Comparison of ENCODE assay signal across 13 mouse cellular contexts in the genomic region with DNA sequence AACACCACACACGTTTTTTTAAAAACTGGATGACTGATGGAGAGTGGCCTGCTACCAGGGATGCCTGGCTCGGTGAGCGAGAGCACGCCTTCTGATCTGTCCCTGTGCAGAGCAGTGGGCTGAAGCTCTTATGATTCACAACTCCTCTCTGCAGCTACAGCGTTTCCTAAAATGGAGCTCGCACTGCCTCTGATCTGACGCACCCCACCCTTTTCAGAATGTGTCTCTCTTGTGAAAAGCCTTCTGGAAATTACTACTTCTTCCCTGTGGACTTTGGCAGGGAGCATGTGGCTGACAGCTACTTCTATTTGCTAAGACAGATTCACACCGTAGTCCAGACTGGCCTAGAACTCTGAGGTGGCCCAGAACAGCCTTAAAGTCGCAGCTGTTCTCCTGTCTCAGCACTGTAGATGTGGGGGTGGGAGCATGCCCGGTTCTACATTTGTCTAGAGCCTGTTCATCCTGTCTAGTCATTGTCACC. TPM values are rescaled to one million over a fixed set of nuclear protein-coding genes. Genes with fewer than 3 reads are reported as not detected.
DNase-seq lines count a peak whose midpoint lies in the region; ATAC-seq and TF ChIP-seq lines count a peak whose summit lies in the region.
"Had no signal": no experiment of that assay in that cellular context is flagged by ENCODE, and none has a peak within 500 bp of the region (broad histone marks: within the 10 kb centered on the region; RNA-seq: fewer than 3 reads in every experiment).

No protein-coding gene starts in this region.

- H3K4me3 ChIP-seq in megakaryocyte, embryonic 14.5 days (replicated peaks): peak overlapping the region; percentile 33
- H3K4me3 ChIP-seq in intestine, postnatal 0 days (ENCODE audit: low read depth, low read length): no peak overlapping the region
- no peak overlapping the region for H3K4me3 ChIP-seq in hindbrain, postnatal 0 days (ENCODE audit: low read length)
- no peak overlapping the region for H3K4me3 ChIP-seq in hindbrain, embryonic 10.5 days
- H3K4me3 ChIP-seq: hindbrain, embryonic 13.5 days; liver, embryonic 15.5 days; midbrain, embryonic 13.5 days had no signal

- no peak overlapping the region for H3K9ac ChIP-seq in intestine, postnatal 0 days (ENCODE audit: low read depth, low read length)
- H3K9ac ChIP-seq in hindbrain, postnatal 0 days (replicated peaks; ENCODE audit: low read length): no peak overlapping the region
- H3K9ac ChIP-seq: hindbrain, embryonic 13.5 days; liver, embryonic 15.5 days; midbrain, embryonic 13.5 days had no signal

- WGBS in intestine, postnatal 0 days: 39% methylated on average over 10 of the region's 10 CpGs
- 70% methylated on average over 10 of the region's 10 CpGs for WGBS in hindbrain, postnatal 0 days
- 77% methylated on average over 10 of the region's 10 CpGs for WGBS in hindbrain, embryonic 10.5 days

- H3K9me3 ChIP-seq in megakaryocyte, embryonic 14.5 days: peaks cover 2% of the 10 kb centered on the region; the same call in 1 of the 2 replicates
- H3K9me3 ChIP-seq in intestine, postnatal 0 days (ENCODE audit: control insufficient read depth): no peaks in the 10 kb centered on the region
- H3K9me3 ChIP-seq in hindbrain, postnatal 0 days (ENCODE audit: low read length): no peaks in the 10 kb centered on the region
- no peaks in the 10 kb centered on the region for H3K9me3 ChIP-seq in hindbrain, embryonic 10.5 days
- H3K9me3 ChIP-seq: hindbrain, embryonic 13.5 days; liver, embryonic 15.5 days; midbrain, embryonic 13.5 days had no signal

- peak; percentile 64 to 70 for DNase-seq in right cerebral cortex, adult 2 months (ENCODE audit: low spot score in 2 of 2)
- peak; percentile 15 for DNase-seq in yolk sac, embryonic 10.5 days (ENCODE audit: low spot score)
- no peak for DNase-seq in hindbrain, postnatal 0 days (ENCODE audit: low spot score)
- DNase-seq in cerebellum, postnatal 25 days: no peak
- no peak for DNase-seq in hindbrain, embryonic 10.5 days (ENCODE audit: low spot score)
- DNase-seq: heart, adult 18-20 months had no signal

- no peak for ATAC-seq in megakaryocyte, adult 5-6 weeks (ENCODE audit: poor library complexity, severe bottlenecking)
- peak; percentile 31; the same call in 1 of the 2 replicates for ATAC-seq in intestine, postnatal 0 days
- no peak for ATAC-seq in hindbrain, postnatal 0 days
- ATAC-seq: forebrain, embryonic 14.5 days; midbrain, embryonic 13.5 days had no signal

- H3K36me3 ChIP-seq in megakaryocyte, embryonic 14.5 days (replicated peaks; ENCODE audit: low read length): peaks cover 22% of the 10 kb centered on the region
- H3K36me3 ChIP-seq in intestine, postnatal 0 days (ENCODE audit: control insufficient read depth, insufficient read depth): no peaks in the 10 kb centered on the region
- H3K36me3 ChIP-seq in hindbrain, postnatal 0 days (ENCODE audit: insufficient read depth, low read length): no peaks in the 10 kb centered on the region
- no peaks in the 10 kb centered on the region for H3K36me3 ChIP-seq in hindbrain, embryonic 10.5 days
- H3K36me3 ChIP-seq: hindbrain, embryonic 13.5 days; liver, embryonic 15.5 days; midbrain, embryonic 13.5 days had no signal

- H3K4me2 ChIP-seq in intestine, postnatal 0 days (replicated peaks; ENCODE audit: low read depth): no peak overlapping the region
- no peak overlapping the region for H3K4me2 ChIP-seq in hindbrain, postnatal 0 days (ENCODE audit: low read depth, low read length)
- H3K4me2 ChIP-seq: hindbrain, embryonic 13.5 days; liver, embryonic 15.5 days; midbrain, embryonic 13.5 days had no signal

- H3K27me3 ChIP-seq in megakaryocyte, embryonic 14.5 days (replicated peaks): no peaks in the 10 kb centered on the region
- H3K27me3 ChIP-seq in intestine, postnatal 0 days (replicated peaks; ENCODE audit: control insufficient read depth, insufficient read depth, low read length): no peaks in the 10 kb centered on the region
- no peaks in the 10 kb centered on the region for H3K27me3 ChIP-seq in hindbrain, postnatal 0 days (ENCODE audit: insufficient read depth, low read length)
- H3K27me3 ChIP-seq in hindbrain, embryonic 10.5 days (ENCODE audit: insufficient read depth, poor library complexity, severe bottlenecking): no peaks in the 10 kb centered on the region
- H3K27me3 ChIP-seq: hindbrain, embryonic 13.5 days; liver, embryonic 15.5 days; midbrain, embryonic 13.5 days had no signal

- no peak for TF ChIP-seq CTCF in intestine, postnatal 0 days (IDR thresholded peaks at IDR 0.05; ENCODE audit: low read depth)
- TF ChIP-seq CTCF in hindbrain, postnatal 0 days (IDR thresholded peaks at IDR 0.05; ENCODE audit: low read depth): no peak

- peaks cover 73% of the 10 kb centered on the region for H3K4me1 ChIP-seq in megakaryocyte, embryonic 14.5 days
- no peaks in the 10 kb centered on the region for H3K4me1 ChIP-seq in intestine, postnatal 0 days (replicated peaks; ENCODE audit: control insufficient read depth, insufficient read depth, low read length)
- no peaks in the 10 kb centered on the region for H3K4me1 ChIP-seq in hindbrain, postnatal 0 days (ENCODE audit: insufficient read depth, low read length)
- H3K4me1 ChIP-seq in hindbrain, embryonic 10.5 days (replicated peaks): peaks cover 17% of the 10 kb centered on the region
- H3K4me1 ChIP-seq: midbrain, embryonic 13.5 days had no signal

- H3K27ac ChIP-seq in intestine, postnatal 0 days (ENCODE audit: low read depth, low read length): no peak overlapping the region
- no peak overlapping the region for H3K27ac ChIP-seq in hindbrain, postnatal 0 days
- no peak overlapping the region for H3K27ac ChIP-seq in hindbrain, embryonic 10.5 days
- H3K27ac ChIP-seq: hindbrain, embryonic 13.5 days; liver, embryonic 15.5 days; midbrain, embryonic 13.5 days had no signal

RNA-seq across cellular contexts. Expression of gene Cass4, which starts 1.5 kb away (rescaled TPM):
- 5.9 TPM in 2 replicates for polyA plus RNA-seq in megakaryocyte, embryonic 14.5 days (2012; ENCODE audit: insufficient read depth, low replicate concordance)
- total RNA-seq in megakaryocyte, adult 5-6 weeks (2015): 4.0 TPM in 2 replicates
- total RNA-seq in megakaryocyte, adult 5-6 weeks (2017): 3.6 and 5.3 TPM in 2 replicates
- 0.29 and 0.33 TPM in 2 replicates for polyA plus RNA-seq in intestine, postnatal 0 days (2015; fragmentation: Nextera tagmentation; extraction: Ambion mirVana)
- total RNA-seq in hindbrain, postnatal 0 days (2014; rRNA removed): 0.21 and 0.29 TPM in 2 replicates
- polyA plus RNA-seq in hindbrain, postnatal 0 days (2015; fragmentation: Nextera tagmentation; extraction: Ambion mirVana): 0.16 and 0.25 TPM in 2 replicates
- polyA plus RNA-seq in hindbrain, embryonic 10.5 days (2016; fragmentation: Nextera tagmentation; extraction: Ambion mirVana): 0.12 and 0.26 TPM in 2 replicates

RNA-seq across cellular contexts. Expression of gene Cstf1, which starts 21.6 kb away (rescaled TPM):
- polyA plus RNA-seq in megakaryocyte, embryonic 14.5 days (2012; ENCODE audit: insufficient read depth, low replicate concordance): 7.2 and 7.4 TPM in 2 replicates
- 18.5 and 19.7 TPM in 2 replicates for total RNA-seq in megakaryocyte, adult 5-6 weeks (2015)
- total RNA-seq in megakaryocyte, adult 5-6 weeks (2017): 34.4 and 39.7 TPM in 2 replicates
- polyA plus RNA-seq in intestine, postnatal 0 days (2015; fragmentation: Nextera tagmentation; extraction: Ambion mirVana): 18.0 and 19.4 TPM in 2 replicates
- 40.1 and 47.1 TPM in 2 replicates for total RNA-seq in hindbrain, postnatal 0 days (2014; rRNA removed)
- 25.6 and 27.6 TPM in 2 replicates for polyA plus RNA-seq in hindbrain, postnatal 0 days (2015; fragmentation: Nextera tagmentation; extraction: Ambion mirVana)
- 49.7 and 54.8 TPM in 2 replicates for polyA plus RNA-seq in hindbrain, embryonic 10.5 days (2016; fragmentation: Nextera tagmentation; extraction: Ambion mirVana)

RNA-seq across cellular contexts. Expression of gene Aurka, which starts 21.7 kb away (rescaled TPM):
- 7.0 and 9.6 TPM in 2 replicates for polyA plus RNA-seq in megakaryocyte, embryonic 14.5 days (2012; ENCODE audit: insufficient read depth, low replicate concordance)
- 46.6 and 51.4 TPM in 2 replicates for total RNA-seq in megakaryocyte, adult 5-6 weeks (2015)
- 79.4 and 81.0 TPM in 2 replicates for total RNA-seq in megakaryocyte, adult 5-6 weeks (2017)
- 17.9 and 23.1 TPM in 2 replicates for polyA plus RNA-seq in intestine, postnatal 0 days (2015; fragmentation: Nextera tagmentation; extraction: Ambion mirVana)
- total RNA-seq in hindbrain, postnatal 0 days (2014; rRNA removed): 10.4 and 13.7 TPM in 2 replicates
- polyA plus RNA-seq in hindbrain, postnatal 0 days (2015; fragmentation: Nextera tagmentation; extraction: Ambion mirVana): 10.9 and 12.9 TPM in 2 replicates
- polyA plus RNA-seq in hindbrain, embryonic 10.5 days (2016; fragmentation: Nextera tagmentation; extraction: Ambion mirVana): 168 and 202 TPM in 2 replicates

RNA-seq across cellular contexts. Expression of gene Fam210b, which starts 46.7 kb away (rescaled TPM):
- polyA plus RNA-seq in megakaryocyte, embryonic 14.5 days (2012; ENCODE audit: insufficient read depth, low replicate concordance): 2.9 and 4.3 TPM in 2 replicates
- total RNA-seq in megakaryocyte, adult 5-6 weeks (2015): 3.4 TPM in 2 replicates
- total RNA-seq in megakaryocyte, adult 5-6 weeks (2017): 1.5 and 2.3 TPM in 2 replicates
- 11.5 and 12.7 TPM in 2 replicates for polyA plus RNA-seq in intestine, postnatal 0 days (2015; fragmentation: Nextera tagmentation; extraction: Ambion mirVana)
- total RNA-seq in hindbrain, postnatal 0 days (2014; rRNA removed): 10.9 and 11.8 TPM in 2 replicates
- polyA plus RNA-seq in hindbrain, postnatal 0 days (2015; fragmentation: Nextera tagmentation; extraction: Ambion mirVana): 23.0 and 23.1 TPM in 2 replicates
- polyA plus RNA-seq in hindbrain, embryonic 10.5 days (2016; fragmentation: Nextera tagmentation; extraction: Ambion mirVana): 32.6 and 34.0 TPM in 2 replicates

RNA-seq across cellular contexts. Expression of gene Rtf2, which starts 48.3 kb away (rescaled TPM):
- 15.3 and 57.1 TPM in 2 replicates for polyA plus RNA-seq in megakaryocyte, embryonic 14.5 days (2012; ENCODE audit: insufficient read depth, low replicate concordance)
- total RNA-seq in megakaryocyte, adult 5-6 weeks (2015): 49.3 and 54.0 TPM in 2 replicates
- 190 and 209 TPM in 2 replicates for total RNA-seq in megakaryocyte, adult 5-6 weeks (2017)
- 75.3 and 82.5 TPM in 2 replicates for polyA plus RNA-seq in intestine, postnatal 0 days (2015; fragmentation: Nextera tagmentation; extraction: Ambion mirVana)
- 65.4 and 65.6 TPM in 2 replicates for total RNA-seq in hindbrain, postnatal 0 days (2014; rRNA removed)
- 83.6 and 87.9 TPM in 2 replicates for polyA plus RNA-seq in hindbrain, postnatal 0 days (2015; fragmentation: Nextera tagmentation; extraction: Ambion mirVana)
- polyA plus RNA-seq in hindbrain, embryonic 10.5 days (2016; fragmentation: Nextera tagmentation; extraction: Ambion mirVana): 89.3 and 98.1 TPM in 2 replicates

Comparison
In these comparisons a context has a peak if more than half of its experiments do, and no peak if none do; other contexts are left out.
1. DNase-seq: peak in right cerebral cortex, adult 2 months (2 of 2) and yolk sac, embryonic 10.5 days (single experiment); none in hindbrain, postnatal 0 days (single experiment), cerebellum, postnatal 25 days (0 of 2) and hindbrain, embryonic 10.5 days (single experiment).